Mouse (Mus musculus) stomach, postnatal 0 days (tissue): ENCODE data around the gene Elmo1. TPM values are rescaled to one million over a fixed set of nuclear protein-coding genes. Genes with fewer than 3 reads are reported as not detected.

Experiments
- ATAC-seq: fragments of 200-750 bp; cut with Nextera tagmentation; 2 replicates; pipeline ENCODE4 v1.8.0; 2017; ENCODE audit not compliant: low FRiP score, low TSS enrichment
- DNase-seq: peaks from one replicate; pipeline ENCODE4 v3.0.0-alpha.2; 2016; ENCODE audit warnings: low spot score
- H3K27ac ChIP-seq: fragments of 300-500 bp; sonication (generic); replicated peaks from 2 replicates; pipeline ENCODE4 v1.5.1; 2014; ENCODE audit warnings: mild to moderate bottlenecking, control low read depth
- H3K27me3 ChIP-seq: fragments of 300-500 bp; sonication (generic); 2 replicates; pipeline ENCODE4 v1.6.1; 2014; ENCODE audit warnings: low read length; ENCODE audit not compliant: control insufficient read depth, insufficient read depth
- H3K36me3 ChIP-seq: fragments of 300-500 bp; sonication (generic); 2 replicates; pipeline ENCODE4 v1.6.1; 2014; ENCODE audit warnings: low read length, mixed read lengths; ENCODE audit not compliant: control insufficient read depth, insufficient read depth
- H3K4me1 ChIP-seq: fragments of 300-500 bp; sonication (generic); replicated peaks from 2 replicates; pipeline ENCODE4 v1.6.1; 2014; ENCODE audit warnings: antibody characterized with exemption; ENCODE audit not compliant: control insufficient read depth, insufficient read depth
- H3K4me2 ChIP-seq: fragments of 300-500 bp; sonication (generic); replicated peaks from 2 replicates; pipeline ENCODE4 v1.6.1; 2014; ENCODE audit warnings: low read depth, mild to moderate bottlenecking, control low read depth, moderate library complexity
- H3K4me3 ChIP-seq: fragments of 300-500 bp; sonication (generic); 2 replicates; pipeline ENCODE4 v1.5.1; 2014; ENCODE audit warnings: low read depth, low read length, control low read depth
- H3K9ac ChIP-seq: fragments of 300-500 bp; sonication (generic); 2 replicates; pipeline ENCODE4 v1.6.1; 2014; ENCODE audit warnings: mild to moderate bottlenecking, low read length, control low read depth, mixed read lengths
- H3K9me3 ChIP-seq: fragments of 300-500 bp; sonication (generic); 2 replicates; pipeline ENCODE4 v1.6.1; 2016; ENCODE audit warnings: low read length; ENCODE audit not compliant: control insufficient read depth
- CTCF ChIP-seq: IDR thresholded peaks from 2 replicates; pipeline ENCODE4 v1.5.1; 2016; ENCODE audit warnings: antibody characterized with exemption, low read depth, mild to moderate bottlenecking, moderate library complexity
- EP300 ChIP-seq: optimal IDR thresholded peaks from 2 replicates; pipeline ENCODE3; 2016; ENCODE audit warnings: antibody characterized with exemption
- WGBS: fragments of 180-500 bp; shearing (Covaris S2); extraction: QIAGEN DNeasy Blood & Tissue Kit; methylation state at CpG from one replicate; pipeline ENCODE4 v1.1.7; 2014; 5-methylcytosine and 5-hydroxymethylcytosine counted together
- polyA plus RNA-seq: library from polyadenylated mRNA; unstranded; fragments of >200 nt; fragmentation: Nextera tagmentation; extraction: Ambion mirVana; gene quantifications from 2 replicates; pipeline ENCODE4 v1.2.1, GENCODE M21; 2015

Gene Elmo1
- polyA plus RNA-seq, 1 experiment from 2014 or later: 5.0 TPM

DNA sequence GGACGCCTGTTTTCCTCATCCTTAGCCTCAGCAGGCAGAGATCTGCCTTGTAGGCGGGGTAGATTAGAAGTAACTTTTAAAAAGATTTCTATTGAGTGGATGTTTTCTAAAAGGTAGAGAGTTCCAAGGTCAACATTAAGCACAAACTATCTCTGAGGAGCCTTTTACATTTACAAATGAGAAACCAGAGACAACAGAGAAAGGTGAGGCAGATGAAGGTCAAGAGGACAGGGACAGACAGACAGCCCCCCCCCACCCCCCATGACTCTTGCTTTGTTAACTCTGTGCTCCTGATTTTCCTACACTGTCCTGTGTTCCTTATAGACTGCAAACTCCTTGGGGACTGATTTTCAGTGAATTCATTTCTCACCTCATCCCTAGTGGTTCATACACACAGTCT, 295.0 kb downstream of the Elmo1 start:
- DNase-seq (no peak), ATAC-seq (no peak)
- no peaks in the 10 kb centered on the region for H3K27me3 ChIP-seq
- H3K27ac ChIP-seq: no peak overlapping the region
- H3K9me3 ChIP-seq: no peaks in the 10 kb centered on the region
- no peak for TF ChIP-seq CTCF
- no peaks in the 10 kb centered on the region for H3K36me3 ChIP-seq
- no peaks in the 10 kb centered on the region for H3K4me1 ChIP-seq
- no peak overlapping the region for H3K4me2 ChIP-seq
- no peak overlapping the region for H3K4me3 ChIP-seq
- 62% methylated on average over 2 of the region's 2 CpGs for WGBS
- no peak overlapping the region for H3K9ac ChIP-seq

DNA sequence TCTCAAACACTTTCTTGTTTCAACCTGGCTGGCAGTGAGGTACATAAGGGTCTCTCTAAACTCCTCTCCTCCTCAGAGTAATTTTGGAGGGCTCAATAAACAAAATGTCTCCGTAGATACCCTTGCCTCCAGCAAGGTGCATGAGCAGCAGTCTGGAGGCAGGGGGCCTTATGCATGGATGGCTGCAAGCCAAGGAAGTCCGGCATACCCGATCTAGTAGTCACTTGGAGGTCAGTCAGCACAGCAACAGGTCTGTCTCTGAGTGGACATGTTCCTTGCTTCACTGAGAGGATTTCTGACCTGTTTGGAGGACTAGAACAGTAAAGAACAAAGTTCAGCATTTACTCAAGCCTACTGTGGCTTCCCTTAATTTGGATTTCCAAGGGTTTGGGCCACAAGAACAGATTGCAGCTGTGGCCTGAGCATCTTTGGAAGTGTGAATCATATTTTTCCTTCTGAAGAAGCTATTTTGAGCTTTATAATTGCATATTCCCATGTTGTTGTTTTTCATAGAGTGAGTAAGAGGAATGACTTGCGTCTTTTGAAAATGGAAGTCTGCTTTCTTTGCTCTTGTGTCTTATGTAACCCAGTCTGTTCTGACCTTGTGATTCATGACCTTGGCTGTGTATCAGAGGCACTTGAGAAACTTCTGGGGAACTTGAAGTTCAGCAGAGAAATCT, 296.2 kb downstream of the Elmo1 start:
- Histone ChIP-seq H3K4me2 (no peak overlapping the region), H3K9ac (no peak overlapping the region), H3K36me3 (no peaks in the 10 kb centered on the region), H3K27ac (no peak overlapping the region), H3K27me3 (no peaks in the 10 kb centered on the region), H3K9me3 (no peaks in the 10 kb centered on the region), H3K4me3 (no peak overlapping the region), H3K4me1 (no peaks in the 10 kb centered on the region)
- 61% methylated on average over 4 of the region's 4 CpGs for WGBS
- TF ChIP-seq EP300 (no peak), CTCF (no peak)
- no peak for ATAC-seq
- no peak for DNase-seq

DNA sequence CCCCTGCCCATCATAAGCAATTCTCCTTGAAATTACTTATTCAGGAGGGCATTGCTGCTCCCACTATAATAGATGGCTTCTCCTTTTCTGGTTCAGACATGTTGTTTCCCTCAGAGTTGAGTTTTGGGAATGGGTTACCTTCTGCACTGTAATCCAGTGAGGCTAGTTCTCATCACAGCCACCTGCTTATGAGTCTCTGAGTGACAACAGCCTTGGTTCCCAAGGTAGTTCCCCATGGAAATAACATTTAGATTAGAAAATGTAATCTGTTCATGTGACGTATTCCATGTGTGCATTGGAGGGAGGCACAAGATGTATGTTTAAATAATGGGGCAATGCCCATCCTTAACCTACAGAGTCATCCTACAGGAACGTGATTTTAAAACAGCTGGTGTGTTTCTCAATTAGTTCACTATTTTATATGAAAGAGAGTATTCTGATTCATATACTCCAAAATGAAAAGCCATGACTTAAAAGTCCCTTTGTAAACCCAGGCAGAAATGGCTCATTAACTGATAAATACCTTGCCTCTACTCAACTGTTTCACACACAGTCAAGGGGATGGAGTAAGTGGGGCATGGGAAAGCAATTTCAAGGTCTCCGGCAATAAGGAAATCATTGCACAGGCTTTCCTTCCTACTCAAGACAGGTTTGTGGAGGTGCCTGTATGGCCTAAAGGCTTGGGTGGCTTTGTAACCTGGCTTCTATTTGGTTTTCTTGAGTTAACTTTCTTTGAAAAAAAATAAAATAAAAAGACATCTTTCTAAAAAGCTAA, 302.6 kb downstream of the Elmo1 start:
- Histone ChIP-seq H3K36me3 (no peaks in the 10 kb centered on the region), H3K9me3 (no peaks in the 10 kb centered on the region), H3K4me1 (no peaks in the 10 kb centered on the region), H3K9ac (no peak overlapping the region), H3K27me3 (no peaks in the 10 kb centered on the region), H3K4me3 (no peak overlapping the region), H3K4me2 (no peak overlapping the region), H3K27ac (no peak overlapping the region)
- 59% methylated on average over 3 of the region's 3 CpGs for WGBS
- TF ChIP-seq CTCF: no peak
- ATAC-seq (no peak), DNase-seq (no peak)

DNA sequence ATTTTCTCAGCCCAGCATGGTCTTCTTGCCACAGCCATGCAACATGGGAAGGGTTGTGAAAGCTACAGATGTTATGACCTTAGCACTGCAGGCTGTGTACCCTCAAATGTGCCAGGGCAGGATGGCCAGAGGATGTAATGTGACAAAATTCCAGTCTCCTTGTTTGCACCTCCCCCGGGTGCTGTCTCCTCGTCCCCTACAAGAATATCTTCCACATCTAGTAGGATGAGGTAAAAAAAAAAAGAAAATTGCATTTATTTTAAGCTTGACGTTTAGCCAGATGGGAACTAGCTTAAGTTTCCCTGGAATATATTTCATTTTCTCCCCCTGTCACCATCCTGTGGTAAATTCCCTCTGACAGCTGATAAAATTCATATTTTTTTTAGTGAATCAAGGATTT, 307.3 kb downstream of the Elmo1 start:
- no peaks in the 10 kb centered on the region for H3K36me3 ChIP-seq
- no peaks in the 10 kb centered on the region for H3K27me3 ChIP-seq
- no peaks in the 10 kb centered on the region for H3K4me1 ChIP-seq
- no peak overlapping the region for H3K9ac ChIP-seq
- no peak overlapping the region for H3K4me3 ChIP-seq
- ATAC-seq: no peak
- H3K4me2 ChIP-seq: no peak overlapping the region
- 70% methylated on average over 3 of the region's 3 CpGs for WGBS
- DNase-seq: no peak
- TF ChIP-seq EP300 (no peak), CTCF (no peak)
- H3K27ac ChIP-seq: no peak overlapping the region
- no peaks in the 10 kb centered on the region for H3K9me3 ChIP-seq

DNA sequence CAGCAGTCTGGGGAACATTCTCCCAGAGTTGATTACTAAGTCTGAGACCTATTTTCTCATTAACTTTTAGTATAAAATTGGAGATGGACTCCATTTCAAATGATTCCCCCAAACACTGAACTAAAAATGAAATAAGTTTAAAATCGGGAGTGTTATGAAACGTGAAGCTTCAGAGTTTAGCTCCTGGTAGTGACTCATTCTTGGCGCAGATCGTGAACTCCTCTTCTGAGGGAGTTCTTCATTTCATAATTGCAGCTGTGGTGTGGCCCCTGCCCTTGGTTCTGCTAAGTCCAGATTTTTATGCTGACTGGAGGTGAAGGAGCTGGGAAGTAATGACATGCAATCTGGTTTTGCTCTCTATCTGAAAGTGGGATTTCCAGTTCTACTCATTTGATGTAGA, 307.9 kb downstream of the Elmo1 start:
- no peak overlapping the region for H3K4me2 ChIP-seq
- H3K4me3 ChIP-seq: no peak overlapping the region
- no peak for DNase-seq
- H3K9ac ChIP-seq: no peak overlapping the region
- no peaks in the 10 kb centered on the region for H3K4me1 ChIP-seq
- no peak for ATAC-seq
- TF ChIP-seq EP300 (no peak), CTCF (no peak)
- no peaks in the 10 kb centered on the region for H3K27me3 ChIP-seq
- H3K27ac ChIP-seq: no peak overlapping the region
- WGBS: 57% methylated on average over 4 of the region's 4 CpGs
- H3K9me3 ChIP-seq: no peaks in the 10 kb centered on the region
- no peaks in the 10 kb centered on the region for H3K36me3 ChIP-seq

DNA sequence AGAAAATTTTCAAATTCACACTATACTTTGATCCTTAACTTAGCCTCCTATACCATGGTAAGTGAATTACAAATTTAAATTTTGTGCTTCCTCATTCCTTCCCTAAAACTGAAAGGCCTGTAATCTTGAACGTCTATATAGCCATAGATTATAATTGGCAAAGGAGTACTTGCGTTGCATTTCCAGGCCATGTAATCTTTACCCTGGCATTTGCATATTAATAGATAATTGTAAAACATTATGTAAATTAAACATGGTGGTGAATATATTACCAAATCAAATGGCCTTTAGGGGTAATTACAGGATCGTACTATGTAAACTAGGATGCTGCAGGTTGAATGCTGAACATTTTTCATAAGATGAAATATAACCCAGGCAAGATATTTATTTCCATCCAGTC, 314.1 kb downstream of the Elmo1 start:
- no peak overlapping the region for H3K27ac ChIP-seq
- ATAC-seq (no peak), DNase-seq (no peak)
- no peaks in the 10 kb centered on the region for H3K27me3 ChIP-seq
- TF ChIP-seq EP300: no peak
- no peak for TF ChIP-seq CTCF
- H3K9ac ChIP-seq: no peak overlapping the region
- no peak overlapping the region for H3K4me3 ChIP-seq
- no peaks in the 10 kb centered on the region for H3K36me3 ChIP-seq
- H3K4me1 ChIP-seq: no peaks in the 10 kb centered on the region
- 82% methylated on average over 3 of the region's 3 CpGs for WGBS
- H3K4me2 ChIP-seq: no peak overlapping the region
- H3K9me3 ChIP-seq: no peaks in the 10 kb centered on the region
